Mouse (Mus musculus) embryonic facial prominence, embryonic 13.5 days (tissue): Measurements from ENCODE around the gene Cox8a. TPM values are rescaled to one million over a fixed set of nuclear protein-coding genes. Genes with fewer than 3 reads are reported as not detected.

Experiments used
- ATAC-seq: fragments of 200-750 bp; cut with Nextera tagmentation; 2 replicates; pipeline ENCODE4 v1.8.0; 2017; ENCODE audit warnings: low read depth; ENCODE audit not compliant: insufficient number of reproducible peaks, insufficient read depth, low FRiP score, low TSS enrichment
- H3K27ac ChIP-seq: fragments of 300-500 bp; sonication (generic); 2 replicates; pipeline ENCODE4 v1.5.1; 2015; ENCODE audit warnings: moderate library complexity, mild to moderate bottlenecking, inconsistent platforms
- H3K27me3 ChIP-seq: fragments of 300-500 bp; sonication (generic); 2 replicates; pipeline ENCODE4 v1.6.1; 2015; ENCODE audit warnings: mild to moderate bottlenecking, inconsistent platforms
- H3K36me3 ChIP-seq: fragments of 300-500 bp; sonication (generic); 2 replicates; pipeline ENCODE4 v1.6.1; 2015; ENCODE audit warnings: mild to moderate bottlenecking, inconsistent platforms
- H3K4me1 ChIP-seq: fragments of 300-500 bp; sonication (generic); 2 replicates; pipeline ENCODE4 v1.6.1; 2015; ENCODE audit warnings: inconsistent platforms
- H3K4me2 ChIP-seq: fragments of 300-500 bp; sonication (generic); 2 replicates; pipeline ENCODE4 v1.6.1; 2015; ENCODE audit warnings: moderate library complexity, mild to moderate bottlenecking, inconsistent platforms
- H3K4me3 ChIP-seq: fragments of 300-500 bp; sonication (generic); 2 replicates; pipeline ENCODE4 v1.5.1; 2015; ENCODE audit warnings: mild to moderate bottlenecking, inconsistent platforms
- H3K9ac ChIP-seq: fragments of 300-500 bp; sonication (generic); 2 replicates; pipeline ENCODE4 v1.6.1; 2015; ENCODE audit warnings: mild to moderate bottlenecking, inconsistent platforms
- H3K9me3 ChIP-seq: fragments of 300-500 bp; sonication (generic); 2 replicates; pipeline ENCODE4 v1.6.1; 2016; ENCODE audit warnings: inconsistent platforms
- WGBS: fragments of 180-500 bp; shearing (Covaris S2); methylation state at CpG from one replicate; pipeline ENCODE4 v1.1.7; 2015; ENCODE audit warnings: mixed read lengths; 5-methylcytosine and 5-hydroxymethylcytosine counted together
- polyA plus RNA-seq: library from polyadenylated mRNA; unstranded; fragments of >200 nt; fragmentation: Nextera tagmentation; extraction: Ambion mirVana; gene quantifications from 2 replicates; pipeline ENCODE4 v1.2.1, GENCODE M21; 2015

Gene Cox8a
- polyA plus RNA-seq, 1 experiment from 2014 or later = 789 TPM

DNA sequence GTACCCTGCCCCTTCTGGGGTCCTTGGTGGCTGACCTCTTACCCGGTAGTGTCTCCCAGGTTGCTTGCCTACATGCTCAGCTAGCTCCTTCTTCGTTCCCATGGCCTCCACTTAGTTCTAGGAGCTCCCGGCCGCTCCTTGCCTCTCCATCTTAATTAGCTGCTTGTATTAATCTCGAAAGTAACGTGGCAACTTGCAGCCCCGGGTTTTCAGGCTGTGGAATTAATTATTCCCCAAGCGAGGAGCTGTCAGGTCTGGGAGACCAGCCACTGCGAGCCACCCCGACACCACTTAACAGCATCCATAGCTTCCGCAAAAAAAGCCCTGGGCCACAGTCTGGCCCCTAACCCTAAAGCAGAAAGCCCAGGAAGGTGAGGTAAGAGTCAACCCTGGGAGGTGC lies 34.0 kb downstream of the Cox8a start:
- H3K36me3 ChIP-seq = no peaks in the 10 kb centered on the region
- no peak overlapping the region for H3K9ac ChIP-seq
- no peaks in the 10 kb centered on the region for H3K9me3 ChIP-seq
- no peak for ATAC-seq
- 0 out of 2 replicates have a peak overlapping the region, but pooled peaks have one; percentile 0 for H3K4me2 ChIP-seq
- peaks cover 58% of the 10 kb centered on the region for H3K4me1 ChIP-seq
- WGBS = 53% methylated on average over 11 of the region's 11 CpGs
- H3K27me3 ChIP-seq = peaks cover 48% of the 10 kb centered on the region
- no peak overlapping the region for H3K4me3 ChIP-seq
- H3K27ac ChIP-seq = peak overlapping the region; percentile 85

DNA sequence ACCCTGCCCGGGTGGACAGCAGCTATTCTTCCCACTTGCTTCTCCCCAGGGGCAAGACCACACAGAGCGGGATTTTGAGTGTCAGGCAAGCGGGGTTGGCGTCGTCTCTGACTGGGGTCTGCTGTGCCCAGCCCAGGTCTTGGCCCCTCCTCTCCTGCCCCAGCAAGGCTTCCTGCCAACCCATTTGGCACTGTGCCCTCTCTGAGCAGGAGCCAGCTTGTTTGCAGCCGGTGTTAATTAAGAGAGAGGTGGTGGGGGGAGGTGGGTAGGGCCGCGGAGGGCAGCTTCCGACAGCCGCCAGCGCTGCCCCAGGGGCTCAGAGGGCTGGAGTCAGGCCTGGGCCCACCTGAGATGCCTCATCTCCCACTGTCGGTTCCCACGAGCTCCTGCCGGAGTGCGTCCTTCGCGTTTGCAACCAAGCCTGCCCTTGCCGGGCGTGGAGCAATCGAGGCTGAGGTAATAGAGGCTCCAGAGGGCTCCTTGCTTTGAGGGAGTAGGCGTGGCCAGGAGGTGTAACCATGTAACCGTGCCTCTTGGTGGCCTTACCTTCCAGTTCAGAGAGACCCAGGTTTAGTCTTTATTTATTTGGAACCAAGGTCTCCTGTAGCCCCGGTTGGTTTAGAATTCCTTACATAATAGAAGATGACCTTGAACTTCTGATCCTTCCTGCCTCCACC lies 35.0 kb downstream of the Cox8a start:
- H3K4me3 ChIP-seq = peak overlapping the region; percentile 13
- WGBS = 1% methylated on average over 23 of the region's 23 CpGs
- peaks cover 48% of the 10 kb centered on the region for H3K27me3 ChIP-seq
- H3K4me2 ChIP-seq = peak overlapping the region; percentile 55
- H3K27ac ChIP-seq = peak overlapping the region; percentile 85
- peaks cover 68% of the 10 kb centered on the region for H3K4me1 ChIP-seq
- peak; percentile 76 for ATAC-seq
- H3K9me3 ChIP-seq = no peaks in the 10 kb centered on the region
- no peaks in the 10 kb centered on the region for H3K36me3 ChIP-seq
- peak overlapping the region; percentile 40; the same call in 1 of the 2 replicates for H3K9ac ChIP-seq

DNA sequence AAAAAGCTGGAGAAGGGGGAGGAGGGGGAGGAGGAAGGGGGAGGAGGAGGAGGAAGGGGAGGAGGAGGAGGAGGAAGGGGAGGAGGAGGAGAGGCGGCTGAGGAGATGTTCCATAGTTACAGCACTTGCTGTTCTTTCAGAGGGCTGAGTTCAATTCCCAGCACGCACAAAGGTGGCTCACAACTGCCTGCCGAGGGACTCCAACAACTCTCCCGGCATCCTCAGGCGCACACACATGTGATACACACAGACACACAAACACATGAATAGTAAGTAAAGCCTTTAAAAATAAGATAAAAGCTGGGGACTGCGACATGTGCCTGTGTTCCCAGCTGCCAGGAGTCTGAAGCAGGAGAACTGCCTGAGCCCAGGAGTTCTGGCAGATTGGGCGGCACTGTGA lies 35.9 kb downstream of the Cox8a start:
- Histone ChIP-seq H3K9me3 (no peaks in the 10 kb centered on the region), H3K4me3 (no peak overlapping the region), H3K36me3 (no peaks in the 10 kb centered on the region), H3K27ac (peak overlapping the region; percentile 85), H3K9ac (no peak overlapping the region), H3K4me2 (no peak overlapping the region), H3K4me1 (peaks cover 71% of the 10 kb centered on the region), H3K27me3 (peaks cover 40% of the 10 kb centered on the region)
- ATAC-seq = no peak
- WGBS = 47% methylated on average over 7 of the region's 7 CpGs

DNA sequence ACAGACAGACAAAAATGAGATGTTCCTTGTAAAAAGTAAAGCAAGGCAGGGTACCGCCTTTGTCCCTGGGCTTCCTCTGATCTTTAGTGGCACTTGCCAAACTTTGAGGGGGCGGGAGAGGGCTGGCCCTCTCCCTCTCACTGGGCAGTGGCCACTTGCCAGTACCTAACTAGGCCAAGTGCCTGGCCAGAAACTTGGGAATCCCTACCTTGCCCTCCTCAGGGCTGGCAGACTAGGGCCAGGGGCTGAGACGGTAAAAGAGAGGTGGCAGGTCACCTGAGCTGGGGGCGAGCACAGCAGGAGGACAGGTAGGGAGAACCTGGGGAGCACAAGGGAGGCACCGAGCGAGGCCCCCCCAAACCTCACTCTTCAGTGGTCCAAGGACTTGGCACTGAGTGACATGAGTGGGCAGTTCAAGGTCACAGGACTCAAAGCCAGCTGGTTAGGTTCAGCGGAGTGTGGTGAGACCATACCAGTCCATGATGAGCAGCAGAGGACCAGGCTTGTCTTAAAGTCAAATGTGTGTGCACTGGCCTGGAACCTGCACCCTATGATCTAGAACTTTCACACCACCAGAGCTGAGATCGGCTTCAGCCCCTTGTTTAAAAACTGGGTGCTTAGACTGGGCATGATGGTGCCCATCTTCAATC lies 36.5 kb downstream of the Cox8a start:
- WGBS = 80% methylated on average over 8 of the region's 8 CpGs
- Histone ChIP-seq H3K4me2 (no peak overlapping the region), H3K27me3 (peaks cover 34% of the 10 kb centered on the region), H3K4me1 (peaks cover 72% of the 10 kb centered on the region), H3K9me3 (no peaks in the 10 kb centered on the region), H3K4me3 (no peak overlapping the region), H3K9ac (no peak overlapping the region), H3K36me3 (no peaks in the 10 kb centered on the region), H3K27ac (peak overlapping the region; percentile 33; the same call in 1 of the 2 replicates)
- no peak for ATAC-seq

- no peak overlapping the region for H3K4me3 ChIP-seq
- peaks cover 18% of the 10 kb centered on the region; the same call in 1 of the 2 replicates for H3K27me3 ChIP-seq
- peaks cover 72% of the 10 kb centered on the region for H3K4me1 ChIP-seq
- H3K36me3 ChIP-seq = no peaks in the 10 kb centered on the region
- no peak overlapping the region for H3K27ac ChIP-seq
- no peak overlapping the region for H3K4me2 ChIP-seq
- no peak overlapping the region for H3K9ac ChIP-seq
- ATAC-seq = no peak
- no peaks in the 10 kb centered on the region for H3K9me3 ChIP-seq
- WGBS = 43% methylated on average over 3 of the region's 3 CpGs
Observed at GRCm38 (mm10) chr19:7178841-7179452, 38.5 kb downstream of the Cox8a start.

DNA sequence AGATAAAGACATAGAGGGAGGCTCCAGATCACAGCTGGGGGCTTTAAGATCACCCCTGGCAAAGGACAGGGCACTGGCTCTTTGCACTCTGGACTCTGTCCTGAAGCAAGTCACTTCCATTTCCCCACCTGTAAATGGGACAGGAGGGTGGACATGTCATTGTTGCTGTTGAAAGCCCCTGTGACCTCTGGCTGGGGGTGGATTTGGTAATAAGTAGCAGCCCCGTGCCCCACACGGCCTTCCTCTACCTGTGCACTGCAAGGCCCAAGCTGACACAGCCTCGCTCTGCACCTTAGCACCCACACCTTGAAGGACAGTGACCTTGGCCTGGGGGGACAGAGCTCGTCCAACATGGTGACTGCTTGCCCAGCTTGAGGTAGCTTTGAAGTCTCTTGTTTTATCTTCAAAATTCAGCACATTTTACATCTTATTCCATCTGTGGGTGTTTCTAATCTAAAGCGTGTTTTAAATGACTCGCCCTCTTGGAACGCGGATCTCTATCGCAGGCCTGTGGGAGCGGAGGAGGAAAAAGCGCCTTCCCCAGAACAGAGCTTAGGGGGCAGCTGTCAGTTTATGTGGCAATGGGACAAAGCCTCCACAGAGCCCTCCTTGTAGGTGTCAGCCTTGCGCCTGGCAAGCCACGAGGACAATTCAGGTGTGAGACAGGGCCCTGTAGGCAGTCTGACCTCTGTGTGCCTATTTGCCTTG lies 39.5 kb downstream of the Cox8a start:
- ATAC-seq = no peak
- 0 out of 2 replicates have a peak overlapping the region, but pooled peaks have one; percentile 1 for H3K9ac ChIP-seq
- no peaks in the 10 kb centered on the region for H3K9me3 ChIP-seq
- WGBS = 44% methylated on average over 13 of the region's 13 CpGs
- H3K4me1 ChIP-seq = peaks cover 68% of the 10 kb centered on the region
- H3K36me3 ChIP-seq = no peaks in the 10 kb centered on the region
- no peak overlapping the region for H3K4me3 ChIP-seq
- no peak overlapping the region for H3K4me2 ChIP-seq
- H3K27ac ChIP-seq = no peak overlapping the region
- H3K27me3 ChIP-seq = peaks cover 11% of the 10 kb centered on the region; the same call in 1 of the 2 replicates

- Histone ChIP-seq H3K4me2 (peak overlapping the region; percentile 14), H3K9me3 (no peaks in the 10 kb centered on the region), H3K4me3 (no peak overlapping the region), H3K27ac (peak overlapping the region; percentile 45), H3K4me1 (peaks cover 68% of the 10 kb centered on the region), H3K36me3 (no peaks in the 10 kb centered on the region), H3K27me3 (peaks cover 11% of the 10 kb centered on the region; the same call in 1 of the 2 replicates), H3K9ac (0 out of 2 replicates have a peak overlapping the region, but pooled peaks have one; percentile 32)
- WGBS = 6% methylated on average over 11 of the region's 11 CpGs
- no peak for ATAC-seq
Observed at GRCm38 (mm10) chr19:7176041-7176696, 41.2 kb downstream of the Cox8a start.

DNA sequence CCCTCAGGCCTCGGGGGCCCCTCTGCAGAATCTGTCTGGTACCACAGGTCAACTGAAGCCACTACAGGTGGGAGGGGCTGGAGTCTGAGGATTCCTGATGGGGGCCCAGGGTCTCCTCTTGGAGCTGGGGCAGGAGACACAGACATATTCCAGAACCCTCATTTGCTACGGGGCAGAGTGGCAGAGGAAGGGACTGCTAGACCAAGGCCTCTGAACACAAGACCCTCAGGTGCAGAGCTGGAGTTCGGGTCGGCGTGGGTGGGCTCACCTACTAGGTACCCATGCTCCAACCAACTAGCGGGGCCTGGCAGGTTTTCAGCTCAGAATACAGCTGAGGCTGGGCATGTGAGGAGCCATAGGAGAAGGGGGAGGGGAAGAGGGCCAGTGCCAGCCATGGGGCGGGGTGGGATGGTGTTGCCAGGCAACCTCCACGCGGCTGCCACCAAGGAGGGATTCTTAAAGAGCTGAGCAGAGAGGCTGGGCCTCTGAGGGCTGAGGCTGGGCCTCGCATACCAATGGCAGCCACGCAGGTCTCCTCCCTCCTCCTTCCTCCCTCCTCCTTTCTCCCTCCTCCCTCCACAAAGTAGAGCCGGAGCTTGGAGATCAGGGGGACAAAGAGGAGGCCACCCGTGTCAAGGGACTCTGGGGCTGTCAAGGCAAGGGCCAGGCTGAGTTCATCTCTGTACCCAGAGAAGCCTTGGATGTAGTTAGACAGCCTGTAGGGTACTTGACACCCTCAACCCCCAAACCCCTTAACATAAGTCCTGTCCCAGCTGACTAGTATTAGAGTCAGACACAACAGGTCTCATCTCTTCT lies 45.2 kb downstream of the Cox8a start:
- ATAC-seq = peak; percentile 88
- WGBS = 16% methylated on average over 13 of the region's 13 CpGs
- peak overlapping the region; percentile 16 for H3K4me2 ChIP-seq
- H3K27me3 ChIP-seq = peaks cover 21% of the 10 kb centered on the region
- H3K9ac ChIP-seq = no peak overlapping the region
- H3K4me3 ChIP-seq = no peak overlapping the region
- no peaks in the 10 kb centered on the region for H3K9me3 ChIP-seq
- H3K4me1 ChIP-seq = peaks cover 45% of the 10 kb centered on the region
- 0 out of 2 replicates have a peak overlapping the region, but pooled peaks have one; percentile 45 for H3K27ac ChIP-seq
- no peaks in the 10 kb centered on the region for H3K36me3 ChIP-seq

DNA sequence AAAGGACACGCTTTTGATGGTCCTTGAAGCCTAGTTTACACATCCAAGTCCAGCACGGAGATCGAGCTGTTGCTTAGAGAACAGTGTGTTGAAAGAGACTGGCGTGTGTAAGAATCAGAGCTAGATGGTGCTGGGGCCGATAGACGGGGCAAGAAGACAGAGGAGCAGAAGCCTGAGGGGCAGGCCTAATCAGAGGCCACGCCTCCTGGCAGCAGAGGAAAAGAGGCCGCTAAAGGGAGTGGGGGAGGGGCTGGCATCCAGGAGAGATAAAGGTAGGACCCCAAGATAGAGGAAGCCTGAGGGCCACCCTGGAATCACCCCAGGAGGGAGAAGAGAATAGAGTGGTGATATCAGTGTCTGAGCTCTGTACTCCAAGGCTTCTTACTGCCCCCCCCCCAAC lies 46.0 kb downstream of the Cox8a start:
- WGBS = 9% methylated on average over 8 of the region's 8 CpGs
- Histone ChIP-seq H3K4me3 (no peak overlapping the region), H3K9me3 (no peaks in the 10 kb centered on the region), H3K36me3 (no peaks in the 10 kb centered on the region), H3K27ac (0 out of 2 replicates have a peak overlapping the region, but pooled peaks have one; percentile 45), H3K27me3 (peaks cover 29% of the 10 kb centered on the region), H3K4me2 (0 out of 2 replicates have a peak overlapping the region, but pooled peaks have one; percentile 5), H3K9ac (no peak overlapping the region), H3K4me1 (peaks cover 45% of the 10 kb centered on the region)
- ATAC-seq = no peak

DNA sequence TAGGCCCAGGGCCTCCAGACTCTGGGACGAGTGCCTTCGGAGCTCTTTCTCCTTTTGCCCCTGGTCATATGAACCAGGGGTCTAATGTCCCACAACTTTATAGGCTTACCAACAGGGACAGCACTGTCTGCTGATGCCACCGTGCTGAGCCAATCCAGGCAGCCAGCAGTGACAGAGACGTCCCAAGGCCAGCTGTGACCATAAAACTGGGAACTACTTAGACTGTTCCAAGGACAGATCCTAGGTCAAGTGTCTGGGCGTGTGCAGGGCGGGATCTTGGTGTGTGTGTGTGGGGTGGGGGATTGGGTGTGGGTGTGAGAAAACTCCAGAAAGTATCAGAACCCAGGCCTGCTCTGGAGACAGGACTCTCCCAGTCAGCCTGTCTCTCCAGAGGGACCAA lies 46.5 kb downstream of the Cox8a start:
- Histone ChIP-seq H3K4me3 (no peak overlapping the region), H3K4me1 (peaks cover 44% of the 10 kb centered on the region), H3K9me3 (no peaks in the 10 kb centered on the region), H3K27me3 (peaks cover 33% of the 10 kb centered on the region), H3K36me3 (no peaks in the 10 kb centered on the region), H3K27ac (no peak overlapping the region), H3K9ac (no peak overlapping the region), H3K4me2 (no peak overlapping the region)
- 71% methylated on average over 6 of the region's 6 CpGs for WGBS
- no peak for ATAC-seq
